Mouse (Mus musculus) adipocyte (in vitro differentiated cells): ENCODE measurements around the gene Fut9.

Experiments used
- DNase-seq: peaks from one replicate; pipeline ENCODE4 v3.0.0-alpha.2; 2016; ENCODE audit warnings: low spot score

Fut9 gene

DNA sequence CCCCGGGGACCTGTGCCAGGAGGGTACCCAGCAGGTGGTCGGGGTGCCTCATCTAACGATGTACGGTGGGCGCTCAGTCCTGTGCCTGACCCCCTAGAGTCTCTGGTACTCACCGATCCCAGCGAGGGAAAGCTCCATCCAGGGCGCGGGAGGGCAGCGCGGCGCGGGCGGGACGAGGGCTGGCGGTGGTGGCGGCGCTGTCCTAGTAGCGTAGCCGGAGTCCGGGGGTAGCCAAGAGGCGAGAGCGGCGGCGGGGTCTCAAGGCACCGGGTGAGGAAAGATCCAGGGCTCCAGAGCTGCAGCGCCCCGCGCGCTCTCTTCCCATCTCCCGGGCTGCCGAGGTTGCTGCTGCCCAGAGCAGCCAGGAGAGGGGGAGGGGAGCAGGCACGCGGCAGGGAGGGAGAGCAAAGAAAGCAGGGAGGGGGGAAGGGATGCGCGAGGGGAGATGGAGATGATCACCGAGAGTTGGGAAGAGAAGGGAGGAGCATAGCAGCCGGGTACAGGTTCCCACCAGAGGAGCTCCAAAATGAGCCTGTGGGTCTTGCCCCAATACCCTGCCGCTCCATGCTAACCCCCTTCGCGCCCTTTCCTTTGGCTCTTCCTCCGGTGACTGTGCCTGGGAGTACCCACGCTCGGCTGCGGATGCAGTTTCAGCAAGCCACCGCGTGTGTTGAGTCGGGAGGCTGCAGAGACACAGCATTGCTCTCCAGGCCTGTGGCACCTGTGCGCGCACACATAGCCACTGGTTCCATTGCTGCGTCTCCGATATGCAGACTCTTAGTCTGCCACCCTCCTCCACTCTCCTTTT is at the start of gene Fut9:
Fut9 (minus strand) TSS at position 769 of the 808 bp plus-strand sequence.
- no peak for DNase-seq

DNA sequence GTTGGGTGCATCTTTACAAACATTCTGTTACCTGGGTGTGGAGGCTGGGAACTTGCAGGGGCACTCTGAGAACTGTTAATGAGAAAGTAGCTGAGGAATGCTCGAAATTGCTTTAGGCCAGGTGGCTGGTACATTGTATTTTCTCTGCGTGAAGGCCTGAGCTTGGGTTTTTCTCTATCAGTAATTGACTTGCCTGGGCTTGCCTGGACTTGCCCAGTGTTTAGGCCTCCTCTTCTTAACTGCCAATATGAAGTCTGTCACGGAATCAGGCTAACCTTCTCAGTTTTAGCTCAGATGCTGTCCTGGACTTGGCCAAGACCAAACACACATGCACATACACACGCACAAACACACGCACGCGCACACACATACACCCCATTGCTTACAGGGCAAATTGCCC is 15.7 kb upstream of the Fut9 start:
- no peak for DNase-seq

DNA sequence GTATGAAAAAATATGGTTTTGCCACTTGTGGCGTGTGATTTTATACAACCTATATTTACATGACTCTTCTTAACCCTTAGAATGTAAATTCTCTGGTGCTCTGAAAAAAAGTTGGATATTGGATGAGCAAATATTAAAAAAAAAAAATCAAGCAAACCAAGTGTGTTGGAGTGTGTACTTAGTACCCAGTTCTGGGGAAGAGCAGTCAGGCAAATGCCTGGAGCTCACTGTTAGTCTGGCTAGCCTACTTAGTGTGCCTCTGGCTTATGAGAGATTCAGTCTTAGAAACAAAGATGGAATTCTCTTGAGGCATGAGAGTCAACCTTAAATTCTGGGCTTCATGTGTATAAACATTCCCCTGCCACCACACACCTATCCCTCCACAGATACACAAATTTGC is 13.3 kb upstream of the Fut9 start:
- no peak for DNase-seq

DNA sequence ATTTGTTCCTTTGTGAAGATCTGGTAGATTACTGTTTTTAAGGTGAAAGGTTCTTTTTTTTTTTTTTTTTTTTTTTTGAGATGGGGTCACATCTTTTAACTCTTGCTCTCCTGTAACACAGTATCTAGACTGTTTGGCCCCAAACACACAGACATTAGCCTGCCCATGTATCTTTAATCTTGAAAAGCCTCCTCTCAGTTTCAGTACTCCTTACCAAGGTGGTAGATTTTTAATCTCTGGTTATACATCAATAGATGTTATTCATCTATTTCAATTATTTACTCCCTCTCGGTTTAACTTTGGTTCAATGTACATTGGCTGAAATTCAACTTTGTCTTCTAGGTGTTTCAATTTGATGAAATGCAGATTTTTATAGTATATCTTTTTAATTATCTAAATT is 10.0 kb upstream of the Fut9 start:
- no peak for DNase-seq

DNA sequence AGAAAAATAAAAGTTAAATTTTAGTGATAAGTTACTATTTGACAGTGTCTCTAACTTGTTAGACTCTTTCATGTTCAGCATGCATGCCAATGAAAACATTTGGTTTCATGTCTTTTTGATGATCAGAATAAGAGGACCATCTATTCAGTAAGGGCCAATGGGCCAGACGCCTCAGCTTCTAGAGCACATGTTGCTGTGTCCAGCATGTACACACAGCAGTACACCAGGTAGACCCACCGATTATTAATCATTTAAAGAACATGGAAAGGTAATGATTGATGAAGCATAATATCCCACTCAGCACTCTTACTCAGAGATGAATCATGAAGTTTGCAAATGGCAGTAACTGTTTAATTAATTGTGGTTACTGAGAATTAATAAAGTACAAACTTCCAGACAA is 1.7 kb upstream of the Fut9 start:
- no peak for DNase-seq

DNA sequence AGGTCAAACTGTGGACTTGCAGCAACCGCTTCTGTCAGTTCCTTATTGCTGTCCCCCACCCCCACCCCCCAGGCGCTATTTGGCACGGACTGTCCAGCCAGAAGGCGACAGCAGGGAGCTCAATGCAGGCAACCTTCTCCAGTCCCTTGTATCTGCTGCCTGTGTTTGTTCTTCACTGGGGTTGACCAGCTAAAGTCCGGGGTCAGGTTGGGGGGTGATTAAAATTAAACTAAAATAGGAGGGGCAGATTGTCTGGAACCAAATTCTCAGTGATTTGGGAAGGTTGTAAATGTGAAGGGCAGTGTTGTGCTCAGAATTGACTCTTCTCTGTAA is 206 bp upstream of the Fut9 start:
- no peak for DNase-seq

DNA sequence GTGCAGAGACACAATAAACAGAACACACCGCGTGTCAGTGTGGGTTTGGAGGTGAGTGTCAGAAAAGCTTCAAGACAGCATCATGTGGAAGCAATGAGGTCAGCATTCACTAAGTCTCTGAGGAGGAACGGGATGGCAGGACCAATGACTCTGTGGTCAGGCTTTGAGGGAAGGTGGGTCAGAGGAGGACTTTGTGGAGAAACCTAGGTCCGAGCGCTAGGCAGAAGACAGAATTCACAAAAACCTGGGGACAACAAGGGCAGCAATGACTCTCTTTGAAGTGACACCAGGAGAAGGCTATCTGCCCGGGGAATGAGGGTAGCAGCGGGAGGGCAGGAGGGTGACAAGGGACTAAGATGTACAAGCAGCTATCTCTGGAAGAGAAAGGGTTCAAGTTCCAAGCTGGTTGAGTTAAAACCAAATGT is 981 bp downstream of the Fut9 start:
- no peak for DNase-seq

DNA sequence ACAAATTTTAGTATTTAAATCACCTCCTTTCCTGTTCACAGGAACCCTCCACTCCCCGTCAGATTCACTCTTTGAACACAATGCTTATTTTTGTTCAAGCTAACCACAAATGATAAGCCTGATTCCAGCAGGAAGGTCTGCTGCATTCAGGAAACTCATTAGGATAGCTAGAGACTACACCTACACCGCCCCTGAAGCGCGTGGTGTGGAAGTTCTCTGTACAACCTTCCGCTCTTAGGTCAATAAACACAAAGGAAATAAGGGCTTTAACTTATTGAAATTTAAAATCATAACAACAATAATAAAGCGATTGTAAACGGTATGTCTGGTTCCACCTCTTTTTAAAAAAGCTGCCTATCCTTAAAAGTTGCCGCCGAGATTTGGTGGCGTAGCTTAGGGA is 1.6 kb downstream of the Fut9 start:
- DNase-seq = no peak

DNA sequence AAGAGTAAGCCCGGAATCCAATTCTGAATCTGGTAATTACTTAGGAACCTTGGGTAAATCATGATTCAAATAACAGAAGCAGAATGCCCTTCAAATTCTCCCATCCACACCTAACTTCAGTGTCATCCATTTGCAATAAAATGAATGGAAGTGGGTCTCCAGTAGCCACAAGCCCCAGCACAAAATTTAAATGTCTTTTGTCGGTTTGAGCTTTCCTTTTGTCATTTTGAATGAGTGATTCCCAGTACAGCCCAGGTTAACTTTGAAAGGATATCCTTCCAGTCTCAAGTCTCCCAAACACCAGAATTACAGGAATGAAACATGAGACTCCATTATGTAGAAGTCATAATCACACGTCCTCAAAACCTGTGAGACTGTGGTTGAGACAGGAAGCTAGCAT is 3.9 kb downstream of the Fut9 start:
- DNase-seq = no peak

DNA sequence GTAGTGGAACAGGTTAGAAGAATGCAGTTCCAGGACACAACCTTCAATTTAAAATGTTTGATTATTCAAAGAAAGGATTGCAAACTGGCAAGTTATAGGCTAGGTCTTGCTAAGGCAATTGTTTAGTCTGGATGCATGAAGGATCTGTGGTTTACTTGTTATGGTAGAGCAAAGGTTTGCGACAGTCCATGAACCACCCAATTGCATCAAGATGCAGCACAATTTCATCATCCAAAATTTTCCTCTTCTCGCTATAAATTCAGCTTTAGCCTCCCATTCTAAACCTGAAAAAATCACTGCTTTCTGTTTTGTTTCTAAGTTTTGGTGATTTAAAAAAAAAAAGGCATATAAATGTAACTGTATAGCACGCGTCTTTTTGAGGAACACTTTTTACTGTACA is 14.8 kb downstream of the Fut9 start:
- DNase-seq = no peak

DNA sequence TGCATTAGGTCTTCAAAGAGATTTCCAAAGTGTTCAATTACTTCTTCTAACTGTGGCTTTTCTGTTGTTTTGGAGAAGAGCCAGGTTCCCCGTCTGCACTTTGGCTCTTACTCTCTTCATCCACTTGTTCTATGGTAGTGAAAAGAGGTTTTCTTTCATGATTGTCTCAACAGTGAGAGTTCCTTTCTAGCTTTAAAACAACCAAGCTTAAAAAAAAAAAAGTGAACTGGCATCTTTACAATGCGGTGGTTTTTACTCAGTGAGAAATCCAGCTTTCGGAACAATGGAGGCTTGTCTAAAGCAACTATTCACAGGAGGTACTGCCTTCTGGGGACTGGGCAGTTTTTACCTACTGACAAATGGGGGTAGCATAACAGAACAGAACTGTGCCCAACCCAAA is 31.4 kb downstream of the Fut9 start:
- DNase-seq = no peak

DNA sequence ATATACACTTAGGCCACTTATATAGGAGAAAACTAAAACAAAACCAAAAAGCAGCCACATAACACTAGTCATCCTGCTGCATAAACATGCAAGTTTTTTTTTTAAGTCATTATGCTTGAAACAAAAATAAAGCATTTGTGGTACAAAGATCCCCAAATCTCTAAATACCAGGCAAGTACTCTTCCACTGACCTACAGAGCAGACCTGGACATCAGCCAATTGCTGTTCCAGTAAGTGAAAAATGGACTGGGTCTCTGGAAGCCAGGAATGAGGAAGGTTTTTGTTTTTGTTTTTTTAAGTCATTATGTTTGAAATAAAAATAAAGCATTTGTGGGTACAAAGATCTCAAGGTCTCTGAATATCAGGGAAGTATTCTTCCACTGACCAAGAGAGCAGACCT is 37.0 kb downstream of the Fut9 start:
- DNase-seq = no peak

DNA sequence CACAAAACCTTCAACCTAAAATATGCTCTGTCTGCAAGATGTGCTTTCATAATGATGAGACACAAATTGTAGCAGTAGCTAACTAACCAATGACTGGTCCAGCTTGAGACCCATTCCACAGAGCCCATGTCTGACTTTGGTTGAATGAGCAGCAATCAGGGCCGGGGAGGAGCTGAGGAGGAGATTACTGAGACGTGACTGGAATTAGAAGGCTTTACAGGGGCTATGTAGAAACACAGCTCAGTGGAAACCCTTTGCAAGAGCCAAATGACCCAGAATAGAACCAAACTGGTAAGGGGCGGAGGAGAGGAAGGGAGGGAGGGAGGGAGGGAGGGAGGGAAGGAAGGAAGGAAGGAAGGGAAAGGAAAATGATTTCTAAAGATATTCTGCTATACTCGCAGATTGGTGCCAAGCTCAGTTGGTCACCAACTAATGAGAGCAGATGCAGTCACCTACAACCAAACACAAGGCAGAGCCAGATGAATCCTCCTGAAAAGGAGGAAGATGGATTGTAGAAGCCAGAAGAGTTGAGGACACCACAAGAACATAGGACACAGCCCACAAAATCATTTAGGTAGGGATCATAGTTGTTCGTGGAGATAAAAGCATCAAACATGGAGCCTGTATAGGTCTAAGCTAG is 42.0 kb downstream of the Fut9 start:
- no peak for DNase-seq

DNA sequence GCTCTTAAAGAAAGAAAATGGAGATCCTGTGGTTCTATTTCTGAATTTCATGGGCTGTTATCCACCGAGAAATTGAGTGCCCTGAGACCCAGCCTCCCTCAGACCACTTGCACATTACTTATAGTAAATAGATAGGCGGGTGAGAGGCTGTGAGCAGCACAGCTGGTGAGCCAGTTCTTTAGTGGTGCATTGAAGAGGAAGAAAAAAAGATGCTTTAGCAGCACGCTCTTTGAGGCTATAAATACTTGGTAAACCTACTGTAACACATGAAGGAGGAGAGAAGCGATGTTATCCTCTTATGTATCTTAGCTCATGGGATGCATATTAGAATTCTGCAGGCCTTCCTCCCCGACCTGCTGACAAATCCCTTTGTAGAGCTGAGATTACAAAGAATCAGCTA is 58.5 kb downstream of the Fut9 start:
- no peak for DNase-seq

DNA sequence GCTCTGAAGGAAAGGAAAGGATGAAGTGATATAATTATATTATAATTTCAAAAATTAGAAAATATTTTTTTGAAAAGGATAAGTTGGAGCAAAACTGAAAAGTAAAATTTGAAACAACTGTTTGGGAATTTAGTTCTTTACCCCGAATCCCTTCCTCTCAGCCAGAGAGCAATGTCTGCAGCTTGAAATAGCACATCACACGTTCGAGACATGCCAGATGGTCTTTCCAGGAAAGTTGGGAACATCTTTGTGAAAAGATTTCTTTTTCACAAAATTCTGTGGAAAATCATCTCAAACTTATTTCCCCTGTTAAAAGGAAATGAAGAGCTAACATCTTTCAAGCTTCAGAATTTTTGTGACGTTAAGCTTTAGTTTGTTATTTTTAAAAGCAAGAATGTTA is 61.3 kb downstream of the Fut9 start:
- DNase-seq = no peak

DNA sequence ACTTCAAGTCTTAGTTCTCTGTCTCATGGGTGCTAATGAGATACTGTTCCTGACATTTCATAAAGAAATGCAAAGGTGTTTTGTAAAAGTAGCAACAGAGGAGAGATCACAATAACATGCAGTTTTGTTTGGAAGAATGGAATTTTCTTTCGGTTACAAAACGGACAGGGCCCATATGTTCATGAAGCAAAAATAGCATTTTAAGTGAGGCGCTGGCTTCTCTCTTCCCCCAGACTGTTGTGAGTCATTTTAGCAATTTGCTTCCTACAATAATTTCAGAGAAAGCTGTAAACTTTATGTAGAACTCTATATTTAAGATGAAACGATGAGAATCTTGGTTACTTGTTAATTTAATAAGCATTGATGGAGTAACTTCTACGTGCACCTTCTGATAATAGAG is 78.5 kb downstream of the Fut9 start:
- DNase-seq = no peak

DNA sequence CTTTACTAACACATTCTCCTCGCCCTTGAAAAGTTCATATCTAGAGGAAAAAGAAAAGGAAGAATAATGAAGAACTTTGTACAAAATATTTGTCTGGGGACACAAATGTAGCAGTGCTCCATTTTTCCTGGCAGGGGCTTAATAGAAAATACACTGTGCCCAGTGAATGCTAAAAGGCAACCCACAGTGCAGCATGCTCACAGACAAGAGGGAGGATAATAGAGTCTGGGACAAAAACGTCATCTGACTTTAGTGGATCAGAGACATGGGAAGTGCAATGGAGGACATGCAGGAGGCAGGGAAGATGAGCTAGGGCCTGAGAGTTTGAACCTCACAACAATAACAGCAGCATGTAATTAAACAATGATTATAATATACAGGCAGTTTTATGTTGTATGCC is 86.1 kb downstream of the Fut9 start:
- DNase-seq = no peak

DNA sequence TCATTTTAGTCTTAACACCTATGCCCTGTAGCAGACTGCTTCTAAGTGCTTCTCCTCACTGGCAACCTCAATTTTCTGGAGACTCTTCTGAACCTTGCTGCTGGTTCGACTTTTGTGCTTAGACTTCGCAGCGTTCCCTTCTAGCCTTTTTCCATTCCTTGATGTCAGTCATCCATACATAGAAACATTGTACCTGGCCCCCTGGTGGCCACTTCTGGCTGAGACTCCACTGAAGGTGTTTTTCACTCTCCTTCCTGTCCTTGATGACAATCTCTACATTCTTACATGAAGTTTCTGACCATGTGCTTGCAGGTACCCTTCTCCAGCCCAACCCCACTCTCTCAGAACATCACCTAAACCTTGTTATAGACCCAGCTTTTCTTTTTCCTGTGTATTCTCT is 115.1 kb downstream of the Fut9 start:
- DNase-seq = no peak

DNA sequence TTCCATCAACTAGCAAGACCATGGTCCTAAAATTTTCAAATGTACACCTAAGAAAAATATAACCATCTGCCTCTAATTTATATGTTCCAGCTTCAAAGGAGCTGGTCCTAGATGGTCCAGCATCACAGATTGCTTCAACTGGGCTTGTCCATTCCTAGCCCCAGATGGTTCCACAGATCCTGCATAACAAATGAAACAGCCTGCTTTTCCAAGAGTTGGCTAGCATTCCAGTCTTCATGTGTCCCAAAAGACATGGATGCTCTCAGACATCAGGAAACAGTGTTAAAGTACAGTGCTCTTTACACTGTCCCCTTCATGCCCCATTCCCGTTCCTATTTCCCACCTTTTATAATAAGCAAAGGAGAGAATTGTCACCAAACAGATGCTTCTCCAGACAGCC is 135.8 kb downstream of the Fut9 start:
- no peak for DNase-seq

DNA sequence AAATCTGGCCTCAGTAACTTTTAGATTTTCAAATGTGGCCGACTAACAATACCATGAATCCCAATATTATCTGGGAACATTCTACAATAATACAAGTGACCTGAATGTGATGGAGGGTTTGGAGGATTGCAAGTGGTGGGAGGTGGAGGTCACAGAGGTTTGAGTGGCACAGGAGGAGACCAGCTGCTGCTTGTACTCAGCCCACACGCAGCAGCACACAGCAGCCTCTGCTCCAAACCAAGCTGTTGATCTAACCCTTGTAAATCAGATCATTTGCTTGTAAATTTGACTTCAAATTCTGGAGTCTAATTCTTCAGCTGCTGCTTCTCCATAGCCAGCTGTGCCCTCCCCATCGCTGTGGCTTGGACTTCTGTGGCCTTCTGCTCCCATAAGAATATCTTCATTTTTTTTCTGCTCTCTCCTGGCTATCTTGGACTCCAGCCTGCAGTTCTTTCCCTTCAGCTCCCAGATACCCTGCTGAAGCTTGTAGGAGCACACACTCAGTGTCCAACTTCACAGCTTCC is 138.8 kb downstream of the Fut9 start:
- no peak for DNase-seq

DNA sequence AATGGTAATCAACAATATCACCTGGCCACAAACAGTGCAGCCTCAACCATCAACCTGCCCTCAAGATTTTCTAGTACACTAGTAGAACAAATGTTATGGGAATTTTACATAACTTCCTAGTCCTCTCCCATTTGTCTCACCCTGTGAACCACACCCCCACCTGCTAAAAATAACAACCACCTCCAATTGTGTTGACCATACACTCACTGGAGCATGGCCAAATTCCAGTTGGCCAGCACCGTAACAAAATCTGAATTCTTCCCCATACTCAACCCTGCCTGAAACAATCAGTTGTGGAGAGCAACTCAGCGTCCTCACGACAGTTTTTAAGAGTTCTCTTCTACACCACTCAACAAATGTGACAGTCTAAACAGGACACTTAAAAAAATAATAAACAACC is 141.3 kb downstream of the Fut9 start:
- DNase-seq = no peak

DNA sequence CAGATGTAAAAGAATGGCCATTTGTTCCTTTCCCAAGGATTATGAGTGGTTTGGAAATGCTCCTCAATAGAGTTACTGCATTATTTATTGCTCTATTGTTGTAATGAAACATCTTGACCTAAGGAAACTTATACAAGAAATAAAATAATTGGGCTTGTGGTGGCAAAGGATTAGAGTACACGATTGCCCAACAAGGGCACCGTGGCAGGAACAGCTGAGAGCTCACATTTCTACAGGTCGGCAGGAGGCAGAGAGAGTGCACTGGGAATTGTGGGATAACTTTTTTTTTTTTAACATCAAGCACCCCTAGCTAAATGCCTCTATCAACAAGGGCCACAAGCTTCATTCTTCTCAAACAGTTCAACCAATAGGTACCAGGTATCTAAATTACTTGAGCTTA is 148.1 kb downstream of the Fut9 start:
- DNase-seq = no peak

DNA sequence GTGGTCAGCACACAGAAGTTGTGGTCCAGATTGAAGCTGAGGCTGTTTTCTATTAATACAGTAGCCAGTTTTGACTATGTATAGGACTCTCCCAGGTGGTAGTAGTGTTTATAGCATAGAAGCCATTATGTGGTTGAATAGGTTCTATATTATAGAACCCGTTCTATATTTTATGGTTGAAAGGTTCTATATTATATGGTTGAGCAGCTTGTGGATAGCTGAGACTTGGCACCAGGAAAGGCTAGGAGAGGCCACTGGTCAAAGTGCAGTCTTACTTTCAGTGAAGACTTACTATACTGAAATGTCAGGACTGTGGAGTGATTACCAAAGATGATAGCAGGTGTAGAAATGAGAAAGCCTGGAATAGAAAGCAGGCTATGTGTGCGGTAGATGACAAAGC is 151.9 kb downstream of the Fut9 start:
- DNase-seq = no peak

DNA sequence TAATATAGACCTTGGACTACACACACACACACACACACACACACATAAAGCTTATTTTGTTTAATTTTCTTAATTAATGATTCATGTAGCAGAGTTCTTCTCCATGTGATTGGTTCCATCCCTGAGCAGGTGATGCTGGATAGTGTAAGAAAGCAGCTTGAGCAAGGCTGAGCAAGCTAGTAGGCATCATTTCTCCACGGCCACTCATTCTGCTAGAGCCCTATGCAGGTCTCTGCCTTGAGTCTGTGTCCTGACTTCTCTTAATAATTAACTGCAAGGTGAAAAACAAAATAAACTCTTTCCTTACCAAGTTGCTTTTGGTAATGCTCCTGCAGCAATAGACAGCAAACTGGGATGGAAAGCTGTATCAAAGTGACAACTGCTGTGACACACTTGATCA is 152.5 kb downstream of the Fut9 start:
- no peak for DNase-seq
